Mouse (Mus musculus): ENCODE data around the gene Vmn1r175.
"Not testable (repeated sequence)": the region's sequence is repeated elsewhere in the genome, so short reads cannot be mapped to it uniquely, and the experiment has no call there.

Vmn1r175 gene

GRCm38 (mm10) chr7:23810543-23810942, at the start of gene Vmn1r175:
Vmn1r175 (minus strand) TSS chr7:23810643.
- not testable (repeated sequence) for DNase-seq (ENCODE audit: low spot score in 2 of 2)

GRCm38 (mm10) chr7:23837272-23837671, 26.8 kb upstream of the Vmn1r175 start, which contains the start of gene Vmn1r176:
Vmn1r176 (minus strand) TSS chr7:23837372.
- DNase-seq (ENCODE audit: low spot score in 2 of 2), result not testable (repeated sequence)

GRCm38 (mm10) chr7:23784526-23784925, 25.9 kb downstream of the Vmn1r175 start:
- DNase-seq (ENCODE audit: low spot score in 2 of 2), result no peak

All from heart, adult 9 months (tissue).